Mouse (Mus musculus): ENCODE measurements at regions not wholly inside any gene's neighbourhood (a gene's known extent, or its start where the extent isn't known, plus 50 kb on each side); places are given as distances from the start of the nearest gene placed in this dataset.

GRCm38 (mm10) chr1:42490856-42491643, 204.5 kb upstream of the Pou3f3 start:
- H3K4me2 ChIP-seq (replicated peaks; ENCODE audit: low read depth, low read length), result peak overlapping the region; percentile 45
- H3K27me3 ChIP-seq (ENCODE audit: control insufficient read depth, insufficient read depth, low read length), result 0 out of 2 replicates have a peak, but pooled peaks cover 8% of the 10 kb centered on the region
- H3K9ac ChIP-seq (replicated peaks; ENCODE audit: low read depth, low read length), result no peak overlapping the region
- WGBS, result 12% methylated on average over 11 of the region's 11 CpGs
- peak; percentile 65; the same call in 1 of the 2 replicates for ATAC-seq (ENCODE audit: insufficient number of reproducible peaks, insufficient read depth, low FRiP score, low read depth)
- peaks cover 4% of the 10 kb centered on the region; the same call in 1 of the 2 replicates for H3K4me1 ChIP-seq (ENCODE audit: control insufficient read depth, insufficient read depth, low read length)
- no peaks in the 10 kb centered on the region for H3K36me3 ChIP-seq (ENCODE audit: control insufficient read depth, insufficient read depth, low read length)
- H3K4me3 ChIP-seq (ENCODE audit: low read depth, low read length), result peak overlapping the region; percentile 16; the same call in 1 of the 2 replicates
- no peak overlapping the region for H3K27ac ChIP-seq (ENCODE audit: low read length)
- no peaks in the 10 kb centered on the region for H3K9me3 ChIP-seq (ENCODE audit: control insufficient read depth, low read depth, low read length)

GRCm38 (mm10) chr1:42491644-42492277, 203.8 kb upstream of the Pou3f3 start:
- peak overlapping the region; percentile 16; the same call in 1 of the 2 replicates for H3K4me3 ChIP-seq (ENCODE audit: low read depth, low read length)
- H3K9me3 ChIP-seq (ENCODE audit: control insufficient read depth, low read depth, low read length), result no peaks in the 10 kb centered on the region
- H3K36me3 ChIP-seq (ENCODE audit: control insufficient read depth, insufficient read depth, low read length), result no peaks in the 10 kb centered on the region
- 0 out of 2 replicates have a peak overlapping the region, but pooled peaks have one; percentile 2 for H3K27ac ChIP-seq (ENCODE audit: low read length)
- peak overlapping the region; percentile 45 for H3K4me2 ChIP-seq (replicated peaks; ENCODE audit: low read depth, low read length)
- peaks cover 4% of the 10 kb centered on the region; the same call in 1 of the 2 replicates for H3K4me1 ChIP-seq (ENCODE audit: control insufficient read depth, insufficient read depth, low read length)
- H3K9ac ChIP-seq (replicated peaks; ENCODE audit: low read depth, low read length), result no peak overlapping the region
- peak; percentile 51; the same call in 1 of the 2 replicates for ATAC-seq (ENCODE audit: insufficient number of reproducible peaks, insufficient read depth, low FRiP score, low read depth)
- WGBS, result 4% methylated on average over 35 of the region's 35 CpGs
- 0 out of 2 replicates have a peak, but pooled peaks cover 8% of the 10 kb centered on the region for H3K27me3 ChIP-seq (ENCODE audit: control insufficient read depth, insufficient read depth, low read length)

GRCm38 (mm10) chr1:42496022-42496421, 199.5 kb upstream of the Pou3f3 start:
- Histone ChIP-seq H3K4me1 (ENCODE audit: control insufficient read depth, insufficient read depth, low read length) (peaks cover 3% of the 10 kb centered on the region; the same call in 1 of the 2 replicates), H3K4me3 (ENCODE audit: low read depth, low read length) (no peak overlapping the region), H3K9me3 (ENCODE audit: control insufficient read depth, low read depth, low read length) (no peaks in the 10 kb centered on the region), H3K4me2 (replicated peaks; ENCODE audit: low read depth, low read length) (no peak overlapping the region), H3K27ac (ENCODE audit: low read length) (no peak overlapping the region), H3K27me3 (ENCODE audit: control insufficient read depth, insufficient read depth, low read length) (0 out of 2 replicates have a peak, but pooled peaks cover 8% of the 10 kb centered on the region), H3K9ac (replicated peaks; ENCODE audit: low read depth, low read length) (no peak overlapping the region), H3K36me3 (ENCODE audit: control insufficient read depth, insufficient read depth, low read length) (no peaks in the 10 kb centered on the region)
- 64% methylated on average over 3 of the region's 3 CpGs for WGBS
- ATAC-seq (ENCODE audit: insufficient number of reproducible peaks, insufficient read depth, low FRiP score, low read depth), result no peak

GRCm38 (mm10) chr1:42496433-42496832, 199.1 kb upstream of the Pou3f3 start:
- ATAC-seq (ENCODE audit: insufficient number of reproducible peaks, insufficient read depth, low FRiP score, low read depth), result no peak
- no peak overlapping the region for H3K27ac ChIP-seq (ENCODE audit: low read length)

GRCm38 (mm10) chr1:42498901-42499300, 196.7 kb upstream of the Pou3f3 start:
- Histone ChIP-seq H3K4me3 (ENCODE audit: low read depth, low read length) (no peak overlapping the region), H3K4me2 (replicated peaks; ENCODE audit: low read depth, low read length) (no peak overlapping the region), H3K27ac (ENCODE audit: low read length) (no peak overlapping the region), H3K36me3 (ENCODE audit: control insufficient read depth, insufficient read depth, low read length) (no peaks in the 10 kb centered on the region), H3K9me3 (ENCODE audit: control insufficient read depth, low read depth, low read length) (no peaks in the 10 kb centered on the region), H3K27me3 (ENCODE audit: control insufficient read depth, insufficient read depth, low read length) (no peaks in the 10 kb centered on the region), H3K4me1 (ENCODE audit: control insufficient read depth, insufficient read depth, low read length) (no peaks in the 10 kb centered on the region), H3K9ac (replicated peaks; ENCODE audit: low read depth, low read length) (no peak overlapping the region)
- ATAC-seq (ENCODE audit: insufficient number of reproducible peaks, insufficient read depth, low FRiP score, low read depth), result no peak
- WGBS, result 89% methylated on average over 7 of the region's 7 CpGs

More at GRCm38 (mm10) chr1:42496433-42496832, 199.1 kb upstream of the Pou3f3 start:
- no peak overlapping the region for H3K9ac ChIP-seq (replicated peaks; ENCODE audit: low read depth, low read length)
- H3K4me3 ChIP-seq (ENCODE audit: low read depth, low read length), result no peak overlapping the region
- WGBS, result 58% methylated on average over 6 of the region's 6 CpGs
- 0 out of 2 replicates have a peak, but pooled peaks cover 8% of the 10 kb centered on the region for H3K27me3 ChIP-seq (ENCODE audit: control insufficient read depth, insufficient read depth, low read length)
- H3K4me2 ChIP-seq (replicated peaks; ENCODE audit: low read depth, low read length), result no peak overlapping the region
- no peaks in the 10 kb centered on the region for H3K4me1 ChIP-seq (ENCODE audit: control insufficient read depth, insufficient read depth, low read length)
- no peaks in the 10 kb centered on the region for H3K36me3 ChIP-seq (ENCODE audit: control insufficient read depth, insufficient read depth, low read length)
- H3K9me3 ChIP-seq (ENCODE audit: control insufficient read depth, low read depth, low read length), result no peaks in the 10 kb centered on the region

- Histone ChIP-seq H3K27me3 (ENCODE audit: control insufficient read depth, insufficient read depth, low read length) (no peaks in the 10 kb centered on the region), H3K27ac (ENCODE audit: low read length) (no peak overlapping the region), H3K9ac (replicated peaks; ENCODE audit: low read depth, low read length) (no peak overlapping the region), H3K36me3 (ENCODE audit: control insufficient read depth, insufficient read depth, low read length) (no peaks in the 10 kb centered on the region), H3K4me1 (ENCODE audit: control insufficient read depth, insufficient read depth, low read length) (no peaks in the 10 kb centered on the region), H3K4me2 (replicated peaks; ENCODE audit: low read depth, low read length) (no peak overlapping the region), H3K9me3 (ENCODE audit: control insufficient read depth, low read depth, low read length) (no peaks in the 10 kb centered on the region), H3K4me3 (ENCODE audit: low read depth, low read length) (no peak overlapping the region)
- ATAC-seq (ENCODE audit: insufficient number of reproducible peaks, insufficient read depth, low FRiP score, low read depth), result no peak
- WGBS, result 64% methylated on average over 9 of the region's 9 CpGs
Measured at GRCm38 (mm10) chr1:42504491-42504890, 191.1 kb upstream of the Pou3f3 start.

- no peak overlapping the region for H3K4me3 ChIP-seq (ENCODE audit: low read depth, low read length)
- WGBS, result 55% methylated on average over 10 of the region's 10 CpGs
- H3K9me3 ChIP-seq (ENCODE audit: control insufficient read depth, low read depth, low read length), result no peaks in the 10 kb centered on the region
- H3K4me1 ChIP-seq (ENCODE audit: control insufficient read depth, insufficient read depth, low read length), result no peaks in the 10 kb centered on the region
- no peak overlapping the region for H3K9ac ChIP-seq (replicated peaks; ENCODE audit: low read depth, low read length)
- no peak for ATAC-seq (ENCODE audit: insufficient number of reproducible peaks, insufficient read depth, low FRiP score, low read depth)
- H3K27ac ChIP-seq (ENCODE audit: low read length), result no peak overlapping the region
- no peak overlapping the region for H3K4me2 ChIP-seq (replicated peaks; ENCODE audit: low read depth, low read length)
- no peaks in the 10 kb centered on the region for H3K36me3 ChIP-seq (ENCODE audit: control insufficient read depth, insufficient read depth, low read length)
- H3K27me3 ChIP-seq (ENCODE audit: control insufficient read depth, insufficient read depth, low read length), result no peaks in the 10 kb centered on the region
Measured at GRCm38 (mm10) chr1:42505048-42505729, 190.4 kb upstream of the Pou3f3 start.

GRCm38 (mm10) chr1:42514417-42514816, 181.2 kb upstream of the Pou3f3 start:
- 92% methylated on average over 3 of the region's 3 CpGs for WGBS
- H3K4me2 ChIP-seq (replicated peaks; ENCODE audit: low read depth, low read length), result no peak overlapping the region

More at GRCm38 (mm10) chr1:42514417-42514816, 181.2 kb upstream of the Pou3f3 start:
- no peak overlapping the region for H3K9ac ChIP-seq (replicated peaks; ENCODE audit: low read depth, low read length)
- no peaks in the 10 kb centered on the region for H3K9me3 ChIP-seq (ENCODE audit: control insufficient read depth, low read depth, low read length)
- H3K27me3 ChIP-seq (ENCODE audit: control insufficient read depth, insufficient read depth, low read length), result no peaks in the 10 kb centered on the region
- H3K4me3 ChIP-seq (ENCODE audit: low read depth, low read length), result no peak overlapping the region
- no peaks in the 10 kb centered on the region for H3K4me1 ChIP-seq (ENCODE audit: control insufficient read depth, insufficient read depth, low read length)
- no peak overlapping the region for H3K27ac ChIP-seq (ENCODE audit: low read length)
- ATAC-seq (ENCODE audit: insufficient number of reproducible peaks, insufficient read depth, low FRiP score, low read depth), result no peak
- H3K36me3 ChIP-seq (ENCODE audit: control insufficient read depth, insufficient read depth, low read length), result no peaks in the 10 kb centered on the region

All from stomach, embryonic 14.5 days (tissue).